Mouse (Mus musculus) layer of hippocampus, adult 18-20 months (tissue): ENCODE measurements around the gene Mfsd2a. TPM values are rescaled to one million over a fixed set of nuclear protein-coding genes. Genes with fewer than 3 reads are reported as not detected.

Source experiments
- total RNA-seq, 2 experiments: library from RNA; stranded (reverse); gene quantifications; 2 replicates each; pipeline ENCODE4 v1.2.3; 2021

Gene Mfsd2a
- total RNA-seq, 2 experiments from 2014 or later: 44.8 to 48.9 TPM

Other genes with a start within 250 kb of the Mfsd2a start
- 10 to 100 TPM; 84.3 to 92.4 TPM for gene Ppt1, start 124.9 kb downstream of the Mfsd2a start, total RNA-seq
- gene Cap1, start 75.1 kb downstream of the Mfsd2a start, total RNA-seq: 100 to 1,000 TPM; 296 to 307 TPM
- 10 to 100 TPM; 30.1 to 32.4 TPM for gene Mycl, start 34.5 kb upstream of the Mfsd2a start, total RNA-seq
- gene Trit1, start 55.4 kb upstream of the Mfsd2a start, total RNA-seq: 10 to 100 TPM; 19.5 to 20.2 TPM
- not detected for gene Bmp8b, start 144.0 kb upstream of the Mfsd2a start, total RNA-seq
- not detected for gene Oxct2b, start 155.1 kb upstream of the Mfsd2a start, total RNA-seq
- 10 to 100 TPM; 21.6 to 22.0 TPM for gene Ppie, start 178.8 kb upstream of the Mfsd2a start, total RNA-seq
- 100 to 1,000 TPM; 476 to 553 TPM for gene Hpcal4, start 222.0 kb upstream of the Mfsd2a start, total RNA-seq
- gene Nt5c1a, start 240.3 kb upstream of the Mfsd2a start, total RNA-seq: 10 to 100 TPM; 15.9 to 16.1 TPM